16 mouse cellular contexts compared by ENCODE assay signal in the genomic region with DNA sequence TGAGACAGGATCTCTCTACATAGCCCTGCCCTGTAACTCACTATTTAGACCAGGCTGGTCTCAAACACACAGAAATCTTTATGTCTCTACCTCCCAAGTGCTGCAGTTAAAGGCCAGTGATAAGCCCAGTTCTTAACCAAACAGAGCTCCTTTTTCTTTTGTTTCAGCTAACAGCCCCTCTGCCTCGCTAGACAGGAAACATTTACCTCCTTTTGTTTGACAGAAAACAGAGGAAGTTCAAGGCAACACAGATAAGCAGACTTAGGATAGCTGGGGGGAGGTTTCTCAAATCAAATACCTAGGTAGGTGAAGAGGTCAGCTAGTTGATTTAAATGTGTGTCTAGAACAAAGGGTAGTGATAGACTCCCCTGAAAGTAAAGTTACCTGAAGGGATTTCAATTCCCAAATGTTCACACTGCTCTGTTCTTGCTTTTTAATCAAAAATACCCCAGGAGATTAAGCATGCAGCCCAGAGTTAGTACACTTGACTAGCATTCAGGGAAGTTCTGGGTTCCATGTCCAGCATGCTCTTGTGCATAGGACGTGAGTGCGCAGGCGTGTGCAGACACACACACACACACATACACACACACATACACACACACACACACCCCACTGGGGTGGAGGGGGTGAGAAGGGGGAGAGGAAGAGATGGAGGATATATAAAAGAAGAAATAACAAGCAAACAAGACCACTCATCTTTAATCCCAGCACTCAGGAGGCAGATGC. TPM values are rescaled to one million over a fixed set of nuclear protein-coding genes. Genes with fewer than 3 reads are reported as not detected.
DNase-seq lines count a peak whose midpoint lies in the region; ATAC-seq lines count a peak whose summit lies in the region.
"Had no signal": no experiment of that assay in that cellular context is flagged by ENCODE, and none has a peak within 500 bp of the region (broad histone marks: within the 10 kb centered on the region; RNA-seq: fewer than 3 reads in every experiment).

No protein-coding gene starts in this region.

- H3K4me1 ChIP-seq in heart, embryonic 11.5 days (ENCODE audit: control insufficient read depth, insufficient read depth, low read length): peaks cover 10% of the 10 kb centered on the region
- peaks cover 23% of the 10 kb centered on the region for H3K4me1 ChIP-seq in liver, embryonic 11.5 days (replicated peaks; ENCODE audit: control insufficient read depth, insufficient read depth, low read length)
- H3K4me1 ChIP-seq in liver, embryonic 12.5 days: peaks cover 50% of the 10 kb centered on the region

- peak overlapping the region; percentile 12; the same call in 1 of the 2 replicates for H3K27ac ChIP-seq in heart, embryonic 11.5 days (ENCODE audit: low read depth, low read length)
- peak overlapping the region; percentile 43; the same call in 1 of the 2 replicates for H3K27ac ChIP-seq in liver, embryonic 11.5 days (ENCODE audit: low read depth, low read length)
- 0 out of 2 replicates have a peak overlapping the region, but pooled peaks have one; percentile 11 for H3K27ac ChIP-seq in liver, embryonic 12.5 days
- H3K27ac ChIP-seq: embryonic facial prominence, embryonic 15.5 days; kidney, postnatal 0 days; midbrain, embryonic 12.5 days had no signal

- no peaks in the 10 kb centered on the region for H3K36me3 ChIP-seq in heart, embryonic 11.5 days (ENCODE audit: control insufficient read depth, insufficient read depth, low read length)
- H3K36me3 ChIP-seq in liver, embryonic 11.5 days (ENCODE audit: control insufficient read depth, insufficient read depth, low read length): no peaks in the 10 kb centered on the region
- no peaks in the 10 kb centered on the region for H3K36me3 ChIP-seq in liver, embryonic 12.5 days
- H3K36me3 ChIP-seq: embryonic facial prominence, embryonic 15.5 days; midbrain, embryonic 12.5 days had no signal

- H3K4me3 ChIP-seq in heart, embryonic 11.5 days (ENCODE audit: low read depth, low read length): no peak overlapping the region
- H3K4me3 ChIP-seq in liver, embryonic 11.5 days (ENCODE audit: low read depth, low read length): no peak overlapping the region
- no peak overlapping the region for H3K4me3 ChIP-seq in liver, embryonic 12.5 days
- H3K4me3 ChIP-seq: embryonic facial prominence, embryonic 15.5 days; midbrain, embryonic 12.5 days had no signal

- DNase-seq in heart, adult 9 months (ENCODE audit: low spot score in 2 of 2): no peak
- DNase-seq in liver, embryonic 11.5 days (ENCODE audit: low spot score): no peak
- DNase-seq in liver (no peak), 416B (ENCODE audit: low read depth) (peak; percentile 76)
- DNase-seq in left cerebral cortex, adult 9 months (ENCODE audit: low spot score in 2 of 2): no peak
- DNase-seq: adrenal gland, postnatal 14 days; cerebellum, adult 8-10 months; gastrocnemius, postnatal 36 days; right cerebral cortex, adult 18-20 months had no signal

- no peaks in the 10 kb centered on the region for H3K27me3 ChIP-seq in heart, embryonic 11.5 days (ENCODE audit: control insufficient read depth, insufficient read depth, low read length)
- no peaks in the 10 kb centered on the region for H3K27me3 ChIP-seq in liver, embryonic 11.5 days (replicated peaks; ENCODE audit: control insufficient read depth, insufficient read depth, low read length)
- H3K27me3 ChIP-seq in liver, embryonic 12.5 days (replicated peaks): no peaks in the 10 kb centered on the region
- H3K27me3 ChIP-seq: CH12.LX; embryonic facial prominence, embryonic 15.5 days; midbrain, embryonic 12.5 days had no signal

- H3K4me2 ChIP-seq in heart, embryonic 11.5 days: no peak overlapping the region
- no peak overlapping the region for H3K4me2 ChIP-seq in liver, embryonic 11.5 days
- no peak overlapping the region for H3K4me2 ChIP-seq in liver, embryonic 12.5 days
- H3K4me2 ChIP-seq: embryonic facial prominence, embryonic 15.5 days; midbrain, embryonic 12.5 days had no signal

- ATAC-seq in heart, embryonic 11.5 days (replicated peaks; ENCODE audit: insufficient number of reproducible peaks, low FRiP score, low TSS enrichment): no peak
- ATAC-seq in liver, embryonic 11.5 days (replicated peaks; ENCODE audit: low FRiP score): no peak
- no peak for ATAC-seq in liver, embryonic 12.5 days
- no peak for ATAC-seq in granulocyte monocyte progenitor cell, adult 5-6 weeks (replicated peaks; ENCODE audit: poor library complexity, severe bottlenecking)

- H3K9ac ChIP-seq in heart, embryonic 11.5 days (ENCODE audit: low read depth, low read length): no peak overlapping the region
- H3K9ac ChIP-seq in liver, embryonic 11.5 days (ENCODE audit: low read depth, low read length): no peak overlapping the region
- H3K9ac ChIP-seq in liver, embryonic 12.5 days: no peak overlapping the region
- H3K9ac ChIP-seq: embryonic facial prominence, embryonic 15.5 days; midbrain, embryonic 12.5 days had no signal

- H3K9me3 ChIP-seq in heart, embryonic 11.5 days (replicated peaks; ENCODE audit: control insufficient read depth, low read length): no peaks in the 10 kb centered on the region
- H3K9me3 ChIP-seq in liver, embryonic 11.5 days (ENCODE audit: control insufficient read depth, low read length): no peaks in the 10 kb centered on the region
- H3K9me3 ChIP-seq in liver, embryonic 12.5 days (replicated peaks): no peaks in the 10 kb centered on the region
- H3K9me3 ChIP-seq: embryonic facial prominence, embryonic 15.5 days; midbrain, embryonic 12.5 days had no signal

- 64% methylated on average over 4 of the region's 4 CpGs for WGBS in heart, embryonic 11.5 days (ENCODE audit: insufficient replicate concordance)
- 57% methylated on average over 4 of the region's 4 CpGs for WGBS in liver, embryonic 11.5 days
- WGBS in liver, embryonic 12.5 days (ENCODE audit: insufficient replicate concordance): 48% methylated on average over 4 of the region's 4 CpGs

RNA-seq across cellular contexts. Expression of a gene that starts 3.8 kb away (rescaled TPM):
- 20.5 and 24.4 TPM in 2 replicates for polyA plus RNA-seq in heart, embryonic 11.5 days (2014; fragmentation: Nextera tagmentation; extraction: Ambion mirVana)
- polyA plus RNA-seq in liver, embryonic 11.5 days (2014; fragmentation: Nextera tagmentation; extraction: Ambion mirVana): 18.6 and 24.2 TPM in 2 replicates
- 11.3 and 11.6 TPM in 2 replicates for polyA plus RNA-seq in liver, embryonic 12.5 days (2016; fragmentation: Nextera tagmentation; extraction: Ambion mirVana)
- total RNA-seq in granulocyte monocyte progenitor cell, adult 5-6 weeks (2014; fragmentation: Nextera tagmentation): 37.5 and 52.4 TPM in 2 replicates
- 11.0 and 13.3 TPM in 2 replicates for total RNA-seq in granulocyte monocyte progenitor cell, adult 5-6 weeks (2017)

RNA-seq across cellular contexts. Expression of a gene that starts 54.7 kb away (rescaled TPM):
- 14.9 and 17.6 TPM in 2 replicates for polyA plus RNA-seq in heart, embryonic 11.5 days (2014; fragmentation: Nextera tagmentation; extraction: Ambion mirVana)
- 9.4 and 12.6 TPM in 2 replicates for polyA plus RNA-seq in liver, embryonic 11.5 days (2014; fragmentation: Nextera tagmentation; extraction: Ambion mirVana)
- polyA plus RNA-seq in liver, embryonic 12.5 days (2016; fragmentation: Nextera tagmentation; extraction: Ambion mirVana): 7.3 and 8.1 TPM in 2 replicates
- 12.9 and 20.7 TPM in 2 replicates for total RNA-seq in granulocyte monocyte progenitor cell, adult 5-6 weeks (2014; fragmentation: Nextera tagmentation)
- total RNA-seq in granulocyte monocyte progenitor cell, adult 5-6 weeks (2017): 3.7 and 14.6 TPM in 2 replicates
